Mouse (Mus musculus): Measurements from ENCODE around the gene Id3. TPM values are rescaled to one million over a fixed set of nuclear protein-coding genes. Genes with fewer than 3 reads are reported as not detected.

Id3 gene
- total RNA-seq, 2 experiments from 2014 or later, result 51.3 to 59.3 TPM

DNA sequence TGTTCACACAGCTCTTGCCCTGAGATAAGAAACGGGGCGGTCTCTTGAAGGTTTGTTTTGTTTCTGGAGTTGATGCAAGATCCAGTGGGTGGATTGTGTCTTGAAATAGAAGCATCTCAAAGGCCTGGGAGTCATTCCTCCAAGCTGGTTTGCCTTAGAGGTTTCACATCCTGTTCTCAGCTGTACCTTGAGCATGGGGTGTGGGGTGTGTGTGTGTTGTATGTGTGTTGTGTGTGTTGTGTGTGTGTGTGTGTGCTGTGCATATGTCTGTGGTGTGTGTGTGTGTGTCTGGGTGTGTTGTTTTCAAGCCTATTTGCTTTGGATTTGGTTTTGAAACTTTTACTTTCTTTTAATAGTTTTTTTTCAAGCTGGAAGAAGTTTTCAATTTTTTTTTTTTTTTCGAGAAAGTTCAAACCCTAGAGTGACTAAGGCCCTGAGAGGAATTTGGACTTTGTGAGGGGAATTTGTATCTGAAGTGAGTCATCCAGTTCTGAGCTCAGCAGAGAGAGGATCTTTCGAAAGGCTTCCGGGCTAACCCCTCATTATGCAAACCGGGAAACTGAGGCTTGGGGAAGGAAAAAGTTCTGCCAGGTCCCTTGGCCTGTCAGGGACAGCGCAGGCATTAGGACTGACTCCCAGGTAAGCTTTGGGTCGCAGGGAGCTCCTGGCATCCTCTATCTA, 20.0 kb upstream of the Id3 start:
- no peak for DNase-seq (ENCODE audit: low spot score in 2 of 2)

DNA sequence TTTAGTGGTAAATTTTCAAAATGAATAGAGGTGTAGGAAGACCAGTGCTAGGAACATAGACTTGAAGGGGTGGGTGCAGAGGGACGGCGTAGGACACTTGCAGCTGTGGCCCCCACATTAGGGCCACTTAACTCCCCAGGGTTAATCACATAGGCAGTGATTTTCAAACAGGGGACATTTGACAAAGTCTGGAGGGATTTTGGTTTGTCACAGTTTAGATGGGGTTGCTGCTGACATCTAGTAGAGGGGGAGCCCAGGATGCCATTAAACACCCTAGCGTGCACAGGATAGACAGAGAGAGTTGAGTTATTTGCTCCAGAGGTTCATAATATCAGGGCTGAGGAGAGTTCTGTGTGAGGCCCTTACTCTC, 19.5 kb upstream of the Id3 start:
- no peak for DNase-seq (ENCODE audit: low spot score in 2 of 2)

DNA sequence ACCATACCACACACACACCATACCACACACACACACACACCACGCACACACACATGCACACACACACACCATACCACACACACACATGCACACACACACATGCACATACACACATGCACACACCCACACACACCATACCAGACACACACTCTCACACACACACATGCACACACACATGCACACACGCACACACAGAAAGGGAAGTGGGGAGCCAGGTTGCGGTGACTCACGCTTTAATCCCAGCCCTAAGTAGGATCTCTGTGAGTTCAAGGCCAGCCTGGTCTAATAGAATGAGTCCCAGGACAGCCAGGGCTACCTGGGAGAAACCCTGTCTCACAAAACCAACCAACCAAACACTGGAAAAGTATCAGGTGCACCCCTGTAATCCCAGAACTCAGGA, 18.7 kb upstream of the Id3 start:
- DNase-seq (ENCODE audit: low spot score in 2 of 2), result no peak

DNA sequence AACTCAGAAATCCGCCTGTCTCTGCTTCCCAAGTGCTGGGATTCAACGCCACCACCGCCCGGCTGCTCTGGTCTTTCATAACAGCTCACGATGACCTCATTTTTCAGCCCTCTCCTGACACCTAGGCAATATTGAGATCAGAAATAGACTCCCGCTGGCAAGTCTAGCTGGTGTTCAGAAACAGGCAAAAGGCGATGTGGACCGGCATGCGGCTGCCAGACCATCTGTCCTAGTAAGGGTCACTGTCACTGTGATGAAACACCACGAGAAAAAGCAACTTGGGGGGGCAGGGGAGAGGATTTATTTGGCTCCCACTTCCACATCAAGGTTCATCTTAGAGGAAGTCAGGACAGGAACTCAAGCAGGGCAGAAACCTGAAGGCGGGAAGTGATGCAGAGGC, 17.8 kb upstream of the Id3 start:
- DNase-seq (ENCODE audit: low spot score in 2 of 2), result no peak

DNA sequence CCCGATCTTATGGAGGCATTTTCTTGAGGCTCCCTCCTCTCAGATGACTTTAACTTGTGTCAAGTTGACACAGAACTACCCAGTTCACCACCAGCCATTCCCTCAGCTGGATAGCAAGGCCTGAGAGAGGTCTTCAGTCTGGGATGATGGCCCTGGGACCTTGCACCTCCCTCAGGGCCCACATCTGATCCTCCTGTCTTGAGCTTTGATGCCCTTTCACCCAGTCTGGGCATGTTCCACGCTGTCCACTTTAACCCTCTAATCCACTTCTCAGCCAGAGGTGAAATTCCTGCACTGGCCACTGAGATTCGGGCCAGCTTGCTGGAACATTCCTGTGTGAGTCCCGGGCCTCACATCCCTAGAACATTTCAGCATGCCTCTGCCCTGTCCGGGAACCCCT, 17.3 kb upstream of the Id3 start:
- no peak for DNase-seq (ENCODE audit: low spot score in 2 of 2)

DNA sequence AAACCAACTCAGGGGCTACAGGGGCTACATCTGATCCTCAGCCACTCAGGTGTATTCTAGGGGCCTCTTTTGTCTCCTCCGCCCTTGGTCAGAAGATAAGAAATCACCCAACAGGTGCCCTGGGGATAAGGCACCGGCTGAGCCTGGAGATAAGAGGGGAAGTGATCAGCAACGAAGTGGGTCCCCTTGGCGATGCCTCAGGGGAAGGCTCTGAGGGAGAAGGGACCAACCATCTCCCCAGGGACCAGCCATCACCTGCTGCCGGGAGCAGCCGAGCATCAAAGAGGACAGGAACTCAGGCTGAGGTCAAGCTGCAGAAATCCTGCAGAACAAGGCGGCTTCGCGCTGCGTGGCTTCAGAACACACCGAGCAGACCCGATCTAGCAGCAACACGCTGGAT, 15.6 kb upstream of the Id3 start:
- no peak for DNase-seq (ENCODE audit: low spot score in 2 of 2)

DNA sequence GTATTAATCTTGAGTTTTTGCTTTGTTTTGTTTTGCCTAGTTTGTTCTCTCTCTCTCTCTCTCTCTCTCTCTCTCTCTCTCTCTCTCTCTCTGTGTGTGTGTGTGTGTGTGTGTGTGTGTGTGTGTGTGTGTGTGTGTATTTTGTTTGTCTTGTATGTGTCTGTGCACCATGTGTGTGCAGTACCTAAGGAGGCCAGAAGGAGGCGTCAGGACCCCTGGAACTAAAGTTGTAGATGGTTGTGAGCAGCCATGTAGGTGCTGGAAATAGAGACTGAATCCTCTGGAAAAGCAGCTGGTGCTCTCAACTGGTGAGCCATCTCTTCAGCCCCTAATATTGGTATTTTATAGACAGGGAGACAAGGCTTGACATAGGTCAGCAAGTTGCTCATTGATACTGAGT, 13.5 kb upstream of the Id3 start:
- no peak for DNase-seq (ENCODE audit: low spot score in 2 of 2)

DNA sequence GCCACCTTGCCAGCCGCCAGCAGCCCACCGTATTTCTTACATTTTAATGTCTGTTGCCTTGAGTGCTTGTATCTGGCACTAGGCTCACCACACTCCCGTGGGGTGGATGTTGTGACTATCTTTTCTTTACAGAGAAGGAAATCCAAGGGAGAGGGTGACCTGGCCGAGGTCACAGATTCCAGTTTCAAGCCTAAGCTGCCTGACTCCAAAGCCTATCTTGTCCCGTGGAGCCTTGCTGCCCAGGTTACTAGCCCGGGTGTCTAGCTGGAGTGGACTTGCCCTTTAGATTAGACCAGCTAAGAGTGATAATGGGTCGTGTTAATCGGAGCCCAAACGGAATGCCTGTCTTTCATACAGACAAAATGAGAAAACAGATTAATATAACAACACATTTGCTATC, 9.5 kb upstream of the Id3 start:
- no peak for DNase-seq (ENCODE audit: low spot score in 2 of 2)

DNA sequence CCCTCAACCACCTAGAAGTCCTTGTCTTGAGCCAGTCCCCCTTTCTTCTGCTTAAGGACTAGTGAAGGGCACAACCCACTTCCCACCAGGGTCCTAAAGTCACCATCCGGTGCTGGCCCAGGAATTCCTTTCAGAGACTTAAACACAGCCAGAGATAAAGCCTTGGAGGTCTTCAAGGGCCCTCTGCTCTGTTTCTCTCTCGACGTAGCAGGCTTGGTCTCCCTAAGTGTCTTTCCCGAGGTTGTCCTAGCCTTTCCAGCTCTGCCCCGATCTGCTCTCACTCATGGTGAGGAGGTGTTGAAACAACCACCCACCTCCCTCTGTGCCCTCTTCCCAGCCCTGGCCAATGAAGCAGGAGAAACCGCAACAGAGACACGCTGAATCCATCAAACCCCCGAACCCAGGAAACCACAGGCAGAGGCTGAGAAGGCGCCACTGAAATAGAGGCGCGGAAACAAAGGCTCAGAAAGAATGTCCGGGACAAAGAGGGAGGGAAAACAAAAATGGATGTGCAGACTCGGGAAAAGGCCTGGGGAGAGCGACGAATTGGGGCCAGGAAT, 8.8 kb upstream of the Id3 start:
- DNase-seq (ENCODE audit: low spot score in 2 of 2), result no peak

DNA sequence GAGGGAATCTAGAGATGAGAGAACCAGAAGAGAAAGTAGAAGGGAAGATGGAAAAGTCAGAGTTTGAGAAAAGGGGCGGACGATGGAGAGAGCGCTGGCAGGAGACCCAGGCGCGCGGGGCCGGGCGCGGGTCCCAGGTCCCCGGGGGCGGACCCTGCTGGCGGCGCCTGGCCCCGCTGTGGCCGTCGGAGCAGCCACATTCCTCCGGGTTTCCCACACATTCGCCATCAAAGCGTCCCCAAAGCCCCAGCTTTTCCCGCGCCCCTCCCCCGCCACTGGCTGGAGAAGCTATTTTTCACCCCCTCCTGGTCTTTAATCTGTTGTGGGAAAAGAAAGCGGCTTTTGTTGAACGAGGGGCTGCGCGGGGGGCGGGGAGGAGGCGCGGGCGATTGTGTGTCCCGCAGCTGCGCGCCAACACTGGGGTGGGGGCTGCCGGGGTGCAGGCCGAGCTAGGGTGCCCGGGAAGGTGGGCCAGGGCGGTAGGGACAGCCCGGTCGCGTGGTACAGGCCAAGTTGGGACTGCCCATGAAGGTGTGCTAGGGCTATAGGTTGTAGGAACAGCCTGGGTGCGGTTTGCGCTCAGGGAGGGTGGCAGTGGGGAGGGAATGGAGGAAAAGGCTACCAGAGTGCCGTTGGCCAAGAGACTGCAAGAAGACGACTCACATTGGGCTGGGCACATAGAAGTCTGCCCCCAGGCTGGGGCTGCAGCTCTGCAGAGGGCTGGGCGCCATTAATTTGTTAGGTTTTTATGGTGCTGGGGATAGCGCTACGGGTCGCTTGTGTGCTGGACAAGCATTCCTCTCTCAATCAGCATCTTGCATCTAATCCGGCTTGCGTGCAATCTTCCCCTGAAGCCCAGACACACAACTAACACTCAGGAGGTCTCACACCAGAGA, 8.1 kb upstream of the Id3 start:
- DNase-seq (ENCODE audit: low spot score in 2 of 2), result peak in 1 of 2 experiments; percentile 73

DNA sequence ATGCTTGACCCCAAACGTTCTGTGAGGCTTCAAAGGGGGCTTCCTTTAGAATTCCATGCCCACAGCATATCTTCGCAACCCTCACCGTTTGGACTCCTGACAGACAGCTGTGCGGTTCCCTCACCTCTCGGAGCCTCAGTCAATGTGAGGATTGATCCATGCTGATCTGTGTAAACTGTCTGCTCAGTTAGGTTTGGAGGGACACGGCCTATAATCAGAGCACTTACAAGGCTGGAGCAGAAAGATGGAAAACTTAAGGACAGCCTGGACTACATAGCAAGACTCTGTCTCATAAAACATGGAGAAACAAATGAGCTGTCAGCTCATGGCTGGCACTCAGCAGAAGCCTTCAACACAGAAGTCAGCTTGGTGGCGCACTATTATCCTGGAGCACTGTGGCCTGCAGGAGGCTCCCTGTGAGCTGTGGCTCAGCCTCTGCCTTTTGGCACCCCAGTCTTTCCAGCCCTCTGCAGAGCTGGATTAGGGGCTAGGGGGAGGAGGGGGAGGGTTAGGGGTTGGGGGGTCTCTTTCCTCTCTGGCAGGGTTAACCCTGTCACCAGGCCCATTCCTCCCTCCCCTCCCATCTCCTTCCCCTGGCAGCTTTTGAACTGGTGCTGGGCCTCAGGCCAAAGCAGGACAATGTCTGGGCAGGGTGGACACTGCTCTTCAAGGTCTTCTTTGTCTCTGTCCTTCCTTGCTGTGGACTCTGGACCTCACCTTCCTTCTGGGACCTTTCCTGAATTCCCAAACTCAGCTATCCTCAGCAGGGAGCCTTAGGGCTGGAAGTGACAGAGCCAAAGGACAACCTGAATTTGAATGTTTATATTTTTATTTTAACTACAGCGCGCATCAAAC, 7.2 kb upstream of the Id3 start:
- DNase-seq (ENCODE audit: low spot score in 2 of 2), result no peak

DNA sequence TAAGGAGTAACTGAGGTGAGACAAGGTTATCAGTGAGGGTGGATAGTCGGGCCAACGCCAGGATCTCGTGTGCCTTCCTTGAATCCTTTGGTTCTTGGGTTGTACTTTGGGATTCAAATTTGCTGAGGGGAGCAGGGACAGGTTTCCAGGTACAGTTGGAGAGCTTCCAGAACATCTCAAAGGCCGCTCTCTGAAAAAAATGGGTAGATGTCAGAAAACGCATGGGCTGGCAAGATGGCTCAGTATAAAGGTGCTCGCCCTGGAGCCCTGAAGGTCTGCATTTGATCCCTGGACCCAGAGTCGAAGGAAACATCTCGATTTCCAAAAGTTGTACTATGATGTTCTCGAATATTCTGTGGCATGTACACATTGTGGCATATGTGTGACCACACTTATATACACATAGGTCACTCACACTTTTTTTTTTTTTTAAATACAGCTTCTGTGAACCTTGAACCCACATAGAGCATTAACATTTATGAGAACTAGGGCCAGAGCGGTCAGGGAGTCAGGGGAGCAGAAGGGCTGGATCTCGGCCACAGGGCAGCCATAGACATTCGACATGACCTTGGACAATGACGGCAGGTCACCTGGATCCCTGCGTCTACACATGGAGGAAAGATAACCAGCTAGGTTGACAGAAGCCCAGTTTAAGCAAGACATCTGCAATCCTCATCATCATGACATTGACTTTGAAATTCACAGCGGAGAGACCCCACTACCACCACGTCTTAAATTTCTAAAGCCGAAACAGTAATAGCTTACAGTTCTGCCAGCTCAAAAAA, 3.8 kb upstream of the Id3 start:
- DNase-seq (ENCODE audit: low spot score in 2 of 2), result no peak

DNA sequence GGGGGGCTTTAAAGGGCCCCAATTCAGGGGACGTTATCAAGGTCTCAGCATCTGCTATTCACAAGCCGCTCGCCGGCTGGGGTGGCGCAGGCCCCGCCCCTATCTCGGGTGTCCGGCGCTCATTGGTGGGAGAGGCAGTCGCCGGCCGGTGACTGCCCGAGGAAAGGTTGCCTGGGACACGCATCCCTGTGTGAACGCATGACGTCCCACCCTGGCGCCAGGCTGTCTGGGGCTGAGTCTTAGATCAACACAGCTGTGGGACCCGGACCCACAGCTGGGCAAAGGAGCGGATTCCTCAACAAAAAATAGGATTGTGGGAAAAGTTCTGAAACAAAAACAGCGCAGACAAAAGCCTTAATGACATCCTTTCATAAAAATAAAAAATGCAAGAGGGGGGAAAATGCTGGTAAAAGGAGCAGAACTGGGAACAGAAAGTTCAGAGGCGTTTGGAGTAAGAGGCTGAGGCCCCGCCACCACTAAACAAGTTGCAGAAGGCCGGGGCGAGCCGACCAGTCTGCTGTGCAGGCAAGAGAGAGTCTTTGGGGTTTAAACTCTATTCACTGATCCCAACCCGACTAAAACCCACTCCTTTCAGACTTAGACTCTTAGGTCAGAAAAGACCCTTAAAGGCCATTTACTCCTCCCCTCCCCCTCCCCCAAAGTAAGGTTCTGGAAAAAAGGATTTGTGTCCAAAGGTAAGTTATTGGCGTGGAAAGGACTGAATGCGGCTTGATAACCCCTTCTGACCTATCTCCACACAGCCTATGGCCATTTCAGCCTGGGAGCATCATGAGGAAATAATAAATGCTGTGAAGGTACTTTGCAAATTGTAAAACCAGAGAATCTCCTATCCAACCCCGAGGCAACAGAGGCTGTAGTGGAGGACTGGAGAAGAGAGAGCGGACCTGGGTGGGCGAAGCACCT, 2.7 kb upstream of the Id3 start:
- DNase-seq (ENCODE audit: low spot score in 2 of 2), result peak; percentile 90 to 96

DNA sequence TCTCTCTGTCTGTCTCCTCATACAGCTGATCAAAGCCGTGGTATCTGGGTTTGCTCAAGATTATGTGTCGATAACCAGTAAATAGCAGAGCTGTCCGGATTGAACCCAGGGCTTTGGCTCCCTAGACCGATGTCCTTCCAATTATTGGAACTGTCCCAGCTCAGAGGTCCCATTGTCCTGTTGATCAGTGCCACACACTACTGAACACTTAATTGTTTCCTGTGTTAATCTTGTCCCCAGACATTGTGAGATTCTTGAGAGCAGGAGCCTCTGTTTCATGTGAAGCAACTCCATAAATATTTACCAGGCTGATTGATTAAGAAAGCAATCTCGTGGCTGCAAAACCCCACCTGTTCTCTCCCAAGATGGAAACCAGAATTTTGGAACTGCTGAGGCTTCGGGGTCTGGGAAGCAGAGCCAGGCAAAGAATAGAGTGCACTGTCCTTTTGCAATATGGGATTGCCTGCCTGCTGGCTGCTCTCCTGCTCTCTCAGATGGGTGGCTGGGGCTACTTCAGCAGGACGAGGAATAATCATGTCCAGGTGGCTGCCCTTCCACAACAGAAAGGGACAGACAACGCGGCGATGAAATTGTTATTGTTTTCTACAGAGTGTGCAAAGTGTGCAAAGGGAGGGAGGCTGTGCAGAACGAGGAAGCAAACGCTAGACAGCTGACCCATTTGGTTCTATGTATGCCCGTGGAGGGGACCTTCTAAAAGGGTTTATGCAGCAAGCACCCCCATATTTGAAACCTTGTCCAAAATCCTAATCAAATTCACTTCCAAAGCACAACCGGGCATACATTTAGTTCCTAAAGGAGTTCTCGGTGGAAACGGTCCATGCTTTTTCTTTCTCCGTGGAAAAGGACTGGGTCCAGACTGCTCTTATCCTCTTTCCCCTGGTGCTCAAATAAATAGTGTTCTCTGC, 767 bp upstream of the Id3 start:
- DNase-seq (ENCODE audit: low spot score in 2 of 2), result no peak

DNA sequence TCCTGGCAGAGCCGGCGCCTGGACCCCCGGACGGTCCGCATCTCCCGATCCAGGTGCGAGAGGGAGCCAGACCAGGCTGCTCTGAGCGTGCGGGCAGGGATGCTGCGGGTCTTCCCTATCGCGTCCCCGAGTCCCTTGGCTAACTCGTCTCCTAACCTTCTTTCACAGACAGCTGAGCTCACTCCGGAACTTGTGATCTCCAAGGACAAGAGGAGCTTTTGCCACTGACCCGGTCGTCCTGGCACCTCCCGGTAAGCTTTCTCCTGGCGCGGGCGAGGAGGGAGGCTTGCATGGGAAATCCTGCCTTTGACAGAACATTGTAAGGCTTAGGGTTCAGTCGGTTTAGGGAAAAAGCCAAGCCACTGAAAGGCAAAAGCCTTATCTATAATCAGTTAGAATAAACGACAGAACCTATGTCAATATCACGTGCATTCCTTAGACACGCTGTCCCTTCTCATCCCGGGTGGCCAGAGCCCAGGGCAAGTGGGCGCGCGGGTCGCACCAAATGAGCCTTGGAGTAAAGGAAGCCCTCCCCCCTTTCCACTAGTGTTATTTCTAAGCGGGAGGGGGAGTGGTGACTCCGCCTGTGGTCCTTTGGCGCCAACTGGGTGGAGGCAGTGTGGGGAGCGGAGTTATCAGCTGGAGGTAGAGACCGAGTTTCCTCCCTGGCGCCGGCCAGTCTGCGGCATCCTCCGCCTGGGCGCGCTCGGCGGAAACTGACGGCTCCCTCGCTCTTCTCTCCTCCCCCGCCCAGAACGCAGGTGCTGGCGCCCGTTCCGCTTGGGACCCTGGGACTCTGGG, 1.0 kb downstream of the Id3 start:
- DNase-seq (ENCODE audit: low spot score in 2 of 2), result peak in 1 of 2 experiments; percentile 74

DNA sequence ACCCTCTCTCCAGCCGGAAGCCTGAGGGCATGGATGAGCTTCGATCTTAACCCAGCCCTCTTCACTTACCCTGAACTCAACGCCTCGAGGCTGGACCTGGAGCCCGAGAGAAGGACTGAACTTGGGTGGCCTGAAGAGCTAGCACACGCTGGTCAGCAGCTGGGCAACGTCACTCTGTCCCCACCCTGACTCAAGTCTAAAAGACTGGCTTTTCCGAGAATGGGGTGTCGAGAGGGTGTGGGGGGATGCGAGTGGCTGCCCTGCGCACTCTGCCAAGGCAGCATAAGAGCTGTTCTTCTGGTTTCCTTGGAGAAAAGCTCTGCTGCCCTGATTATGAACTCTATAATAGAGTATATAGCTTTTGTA, 1.6 kb downstream of the Id3 start:
- DNase-seq (ENCODE audit: low spot score in 2 of 2), result no peak

DNA sequence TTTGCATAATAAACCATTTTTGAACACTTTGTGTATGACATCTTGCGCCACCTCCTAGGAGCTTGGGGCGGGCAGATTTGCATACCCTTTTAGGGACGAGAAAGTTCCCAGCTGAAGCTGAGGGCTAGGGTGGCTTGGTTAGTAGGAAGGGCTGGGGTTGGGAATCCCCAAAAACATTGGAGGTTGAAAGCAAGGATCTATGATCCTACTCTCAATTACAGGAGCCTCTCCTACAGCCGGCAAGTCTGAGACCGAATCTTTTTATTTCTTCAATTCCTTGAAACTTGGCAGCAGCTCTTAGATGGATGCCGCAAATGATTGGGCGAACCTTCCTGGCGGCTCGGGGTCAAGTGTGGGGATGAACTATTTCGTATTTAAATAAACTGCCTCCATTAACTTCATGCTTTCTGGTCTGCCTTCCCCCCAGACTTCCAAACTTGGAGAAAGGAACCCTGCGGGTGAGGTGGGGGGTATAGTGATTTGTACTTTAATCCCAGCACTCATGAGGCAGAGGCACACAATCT, 2.1 kb downstream of the Id3 start:
- DNase-seq (ENCODE audit: low spot score in 2 of 2), result no peak
